Mouse (Mus musculus) stomach, postnatal 0 days (tissue): ENCODE measurements at regions not wholly inside any gene's neighbourhood (a gene's known extent, or its start where the extent isn't known, plus 50 kb on each side); places are given as distances from the start of the nearest gene placed in this dataset.

Experiments
- CTCF ChIP-seq: IDR thresholded peaks from 2 replicates; pipeline ENCODE4 v1.5.1; 2016; ENCODE audit warnings: antibody characterized with exemption, low read depth, mild to moderate bottlenecking, moderate library complexity
- EP300 ChIP-seq: optimal IDR thresholded peaks from 2 replicates; pipeline ENCODE3; 2016; ENCODE audit warnings: antibody characterized with exemption

DNA sequence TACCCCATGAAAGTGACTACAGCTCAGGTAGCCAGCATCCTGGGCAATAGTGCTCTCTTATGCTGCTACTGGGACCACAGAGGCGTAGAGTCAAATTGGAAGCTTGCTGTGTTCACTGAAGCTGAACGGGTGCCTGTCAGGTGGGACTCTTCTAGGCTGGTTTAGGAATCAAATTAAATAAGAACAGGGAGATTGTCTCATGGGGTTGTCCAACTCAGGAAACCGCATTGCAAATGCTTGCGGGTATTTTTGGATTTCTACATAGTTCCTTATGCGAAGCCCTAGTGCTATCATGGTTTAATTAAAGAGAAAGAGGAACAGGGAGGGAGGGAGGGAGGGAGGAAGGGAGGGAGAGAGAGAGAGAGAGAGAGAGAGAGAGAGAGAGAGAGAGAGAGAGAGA lies 120.5 kb upstream of the Six2 start:
- TF ChIP-seq CTCF (no peak), EP300 (no peak)
